Mouse (Mus musculus) kidney, adult 2 months (tissue): ENCODE data around the gene Rxrb.

Source experiments
- CTCF ChIP-seq: fragments of 200-500 bp; conservative IDR thresholded peaks from 2 replicates; pipeline ENCODE4 v1.5.1; 2011; ENCODE audit warnings: low read depth, mild to moderate bottlenecking, control low read depth, low read length, moderate library complexity, mixed read lengths; ENCODE audit not compliant: insufficient read depth, insufficient read length
- POLR2A ChIP-seq: fragments of 200-500 bp; IDR thresholded peaks from one replicate; pipeline ENCODE4 v1.6.1; 2011; ENCODE audit warnings: low read depth, low read length, control low read depth

DNA sequence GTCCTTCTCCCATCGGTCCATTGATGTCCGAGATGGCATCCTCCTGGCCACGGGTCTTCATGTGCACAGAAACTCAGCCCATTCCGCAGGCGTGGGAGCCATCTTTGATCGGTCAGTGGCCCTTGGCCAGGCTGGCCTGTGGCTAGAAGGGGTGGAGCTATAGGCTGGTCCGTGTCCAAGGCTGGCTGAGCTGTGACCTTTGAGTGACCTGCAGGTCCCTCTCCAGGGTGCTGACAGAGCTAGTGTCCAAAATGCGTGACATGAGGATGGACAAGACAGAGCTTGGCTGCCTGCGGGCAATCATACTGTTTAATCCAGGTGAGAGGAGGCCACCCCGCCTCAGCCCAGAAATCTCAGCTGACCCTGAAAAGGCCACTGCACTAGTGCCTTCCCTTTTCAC lies 5.0 kb downstream of the Rxrb start:
- TF ChIP-seq CTCF: no peak
- TF ChIP-seq POLR2A: no peak
